Mouse (Mus musculus) embryo, embryonic 9.5 days (tissue): ENCODE measurements around the gene Emilin1.

Source experiments
- DNase-seq: peaks from one replicate; pipeline ENCODE4 v3.0.0-alpha.2; 2017; ENCODE audit errors: extremely low spot score

Emilin1 gene

GRCm38 (mm10) chr5:30907413-30908059, 5.7 kb upstream of the Emilin1 start, which contains the start of gene Ost4:
Ost4 (minus strand) TSS chr5:30907788.
- DNase-seq = peak; percentile 96

- DNase-seq = peak; percentile 36
Observed at GRCm38 (mm10) chr5:30908426-30909299, 4.5 kb upstream of the Emilin1 start.

- DNase-seq = peak; percentile 29
Observed at GRCm38 (mm10) chr5:30909300-30909659, 3.9 kb upstream of the Emilin1 start.

GRCm38 (mm10) chr5:30909863-30910262, 3.3 kb upstream of the Emilin1 start:
- DNase-seq = no peak

- no peak for DNase-seq
Observed at GRCm38 (mm10) chr5:30910481-30910880, 2.7 kb upstream of the Emilin1 start.

- no peak for DNase-seq
Observed at GRCm38 (mm10) chr5:30912156-30912555, 1.0 kb upstream of the Emilin1 start.

- DNase-seq = peak; percentile 28
Observed at GRCm38 (mm10) chr5:30914101-30914635, 966 bp downstream of the Emilin1 start.

GRCm38 (mm10) chr5:30914849-30915248, 1.6 kb downstream of the Emilin1 start:
- no peak for DNase-seq

GRCm38 (mm10) chr5:30915456-30915855, 2.3 kb downstream of the Emilin1 start:
- DNase-seq = no peak

- peak; percentile 87 for DNase-seq
Observed at GRCm38 (mm10) chr5:30915974-30916433, 2.8 kb downstream of the Emilin1 start.

GRCm38 (mm10) chr5:30916841-30917240, 3.6 kb downstream of the Emilin1 start:
- no peak for DNase-seq

GRCm38 (mm10) chr5:30917348-30917747, 4.1 kb downstream of the Emilin1 start:
- no peak for DNase-seq

GRCm38 (mm10) chr5:30917891-30918670, 4.9 kb downstream of the Emilin1 start:
- no peak for DNase-seq

- no peak for DNase-seq
Observed at GRCm38 (mm10) chr5:30918691-30919090, 5.5 kb downstream of the Emilin1 start.

- DNase-seq = no peak
Observed at GRCm38 (mm10) chr5:30919831-30920614, 6.8 kb downstream of the Emilin1 start.

- no peak for DNase-seq
Observed at GRCm38 (mm10) chr5:30920621-30921020, 7.4 kb downstream of the Emilin1 start.

GRCm38 (mm10) chr5:30921256-30922033, 8.2 kb downstream of the Emilin1 start, which contains the start of gene Khk:
Khk (plus strand) TSS chr5:30921431.
- peak; percentile 98 for DNase-seq

- no peak for DNase-seq
Observed at GRCm38 (mm10) chr5:30922581-30923041, 9.4 kb downstream of the Emilin1 start.

- DNase-seq = no peak
Observed at GRCm38 (mm10) chr5:30923119-30923518, 9.9 kb downstream of the Emilin1 start.

GRCm38 (mm10) chr5:30924614-30925013, 11.4 kb downstream of the Emilin1 start:
- no peak for DNase-seq
